Mouse (Mus musculus): ENCODE results near the gene Naa35. TPM values are rescaled to one million over a fixed set of nuclear protein-coding genes. Genes with fewer than 3 reads are reported as not detected.
"Not testable (repeated sequence)": the region's sequence is repeated elsewhere in the genome, so short reads cannot be mapped to it uniquely, and the experiment has no call there.

The Naa35 gene
- total RNA-seq, 2 experiments from 2014 or later: 24.8 to 28.6 TPM

GRCm38 (mm10) chr13:59572549-59572948, 12.5 kb upstream of the Naa35 start:
- peak; percentile 20 for DNase-seq (ENCODE audit: low spot score)

- no peak for DNase-seq (ENCODE audit: low spot score)
These were observed 4.1 kb upstream of the Naa35 start for GRCm38 (mm10) chr13:59580954-59581353.

- peak; percentile 23 for DNase-seq (ENCODE audit: low spot score)
These were observed 578 bp upstream of the Naa35 start for GRCm38 (mm10) chr13:59584481-59584880.

DNA sequence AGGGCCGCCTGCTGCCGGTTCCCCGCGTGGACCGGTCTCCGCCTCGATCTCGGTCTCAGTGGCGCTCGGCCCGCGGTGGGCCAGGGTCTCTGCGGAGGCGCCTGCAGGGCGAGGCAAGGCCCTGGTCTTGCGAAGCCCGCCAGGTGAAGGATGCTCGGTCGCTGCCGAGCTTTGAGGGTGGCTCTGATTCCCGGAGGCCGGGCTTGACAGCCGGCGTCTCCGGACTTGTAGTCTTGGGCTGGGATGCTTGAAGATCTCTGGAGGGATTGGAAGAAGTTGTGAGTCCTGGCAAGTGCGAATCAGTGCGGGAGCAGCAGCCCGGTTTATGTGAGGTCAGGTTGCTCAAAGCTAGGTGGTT, 568 bp downstream of the Naa35 start:
- DNase-seq (ENCODE audit: low spot score): no peak

- DNase-seq (ENCODE audit: low spot score): no peak
These were observed 2.1 kb downstream of the Naa35 start for GRCm38 (mm10) chr13:59587201-59587600.

GRCm38 (mm10) chr13:59589672-59590071, 4.6 kb downstream of the Naa35 start:
- DNase-seq (ENCODE audit: low spot score): no peak

- DNase-seq (ENCODE audit: low spot score): no peak
These were observed 5.6 kb downstream of the Naa35 start for GRCm38 (mm10) chr13:59590691-59591090.

- not testable (repeated sequence) for DNase-seq (ENCODE audit: low spot score)
These were observed 7.0 kb downstream of the Naa35 start for GRCm38 (mm10) chr13:59592058-59592457.

GRCm38 (mm10) chr13:59592630-59593029, 7.6 kb downstream of the Naa35 start:
- no peak for DNase-seq (ENCODE audit: low spot score)

DNA sequence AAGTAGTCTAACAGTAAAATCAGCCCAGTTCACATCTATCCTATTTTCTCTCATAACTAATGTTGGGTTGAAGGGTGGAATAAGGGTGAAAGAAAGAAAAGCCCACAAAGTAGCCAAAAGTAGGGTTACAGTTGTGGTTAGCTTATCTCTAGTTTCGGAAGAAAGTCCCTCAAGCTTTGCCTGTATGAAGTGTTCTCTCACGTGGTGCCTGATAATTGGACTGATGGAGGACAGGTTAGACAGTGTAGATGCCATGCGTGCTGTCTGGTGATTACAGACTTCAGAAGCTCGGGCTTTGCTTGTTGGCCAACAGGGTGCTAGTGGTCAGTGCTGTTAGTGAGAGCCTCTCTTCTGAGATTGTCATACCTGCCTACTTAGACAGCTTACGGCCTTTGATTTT, 18.0 kb downstream of the Naa35 start:
- DNase-seq (ENCODE audit: low spot score): no peak

- no peak for DNase-seq (ENCODE audit: low spot score)
These were observed 19.5 kb downstream of the Naa35 start for GRCm38 (mm10) chr13:59604511-59604910.

DNA sequence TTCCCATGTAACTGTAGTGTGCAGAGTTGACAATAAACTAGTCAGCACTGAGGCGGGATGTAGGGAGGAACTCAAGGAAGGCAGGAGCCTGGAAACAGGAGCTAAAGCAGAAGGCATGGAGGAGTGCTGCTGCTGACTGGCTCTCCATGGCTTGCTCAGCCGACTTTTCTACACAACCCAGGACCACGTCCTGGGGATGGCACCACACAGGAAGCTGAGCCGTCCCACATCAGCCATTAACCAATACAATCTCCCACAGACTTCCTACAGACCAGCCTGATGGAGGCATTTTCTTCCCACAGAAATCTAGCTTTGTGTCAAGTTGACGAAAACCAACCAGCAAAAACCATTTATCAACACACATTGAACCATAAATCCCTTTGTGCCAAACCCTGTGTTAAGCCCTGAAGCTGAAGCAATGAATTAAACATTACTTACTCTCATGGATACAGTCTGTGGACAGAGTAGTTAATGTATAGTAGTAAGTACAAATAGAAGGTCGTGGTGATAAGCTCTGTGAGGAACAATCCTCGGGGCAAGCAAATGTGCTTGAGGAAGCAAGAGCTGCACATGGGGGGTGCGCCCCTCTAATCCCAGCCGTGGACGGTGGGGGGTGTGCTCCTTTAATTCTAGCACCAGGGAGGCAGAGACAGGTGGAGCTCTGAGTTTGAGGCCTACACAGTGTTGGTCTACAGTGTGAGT, 20.3 kb downstream of the Naa35 start:
- no peak for DNase-seq (ENCODE audit: low spot score)

GRCm38 (mm10) chr13:59609885-59610284, 24.8 kb downstream of the Naa35 start:
- no peak for DNase-seq (ENCODE audit: low spot score)

DNA sequence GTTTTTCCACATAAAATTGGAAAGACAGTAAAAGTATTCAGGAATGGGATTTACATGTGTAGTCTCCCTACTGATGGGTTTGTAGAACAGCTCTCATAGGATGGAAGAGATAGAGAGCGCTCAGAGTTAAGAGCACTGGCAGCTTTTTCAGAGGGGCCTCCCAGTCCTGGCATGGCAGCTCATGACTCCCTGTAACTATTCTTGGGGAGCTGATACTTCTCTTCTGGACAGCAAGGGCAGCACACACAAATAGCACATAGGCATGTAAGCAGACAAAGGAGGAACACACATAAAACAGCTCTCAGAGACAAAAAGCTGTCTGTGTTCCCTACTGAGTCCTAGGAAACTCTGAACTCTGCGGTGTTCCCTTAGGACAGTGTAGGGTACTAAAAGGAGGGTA, 25.4 kb downstream of the Naa35 start:
- no peak for DNase-seq (ENCODE audit: low spot score)

- no peak for DNase-seq (ENCODE audit: low spot score)
These were observed 28.8 kb downstream of the Naa35 start for GRCm38 (mm10) chr13:59613868-59614267.

DNA sequence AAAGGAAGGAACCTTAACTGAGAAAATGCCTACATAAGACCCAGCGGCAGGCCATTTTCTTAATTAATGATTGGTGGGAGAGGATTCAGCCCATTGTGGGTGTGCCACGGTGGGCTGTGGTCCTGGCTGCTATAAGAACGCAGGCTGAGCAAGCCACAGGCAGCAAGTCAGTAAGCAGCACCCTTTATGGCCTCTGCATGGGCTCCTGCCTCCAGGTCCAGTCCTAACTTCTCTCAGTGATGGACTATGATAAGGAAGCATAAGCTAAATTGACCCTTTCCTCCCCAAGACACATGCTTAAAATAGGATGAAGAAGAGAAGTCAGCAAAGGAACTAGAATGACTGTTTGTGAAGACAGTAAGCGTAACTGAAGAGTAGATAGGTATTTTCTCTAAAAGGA, 30.1 kb downstream of the Naa35 start:
- no peak for DNase-seq (ENCODE audit: low spot score)

- no peak for DNase-seq (ENCODE audit: low spot score)
These were observed 30.5 kb downstream of the Naa35 start for GRCm38 (mm10) chr13:59615554-59615953.

- DNase-seq (ENCODE audit: low spot score): no peak
These were observed 33.4 kb downstream of the Naa35 start for GRCm38 (mm10) chr13:59618463-59618862.

GRCm38 (mm10) chr13:59621643-59622489, 36.8 kb downstream of the Naa35 start:
- no peak for DNase-seq (ENCODE audit: low spot score)

DNA sequence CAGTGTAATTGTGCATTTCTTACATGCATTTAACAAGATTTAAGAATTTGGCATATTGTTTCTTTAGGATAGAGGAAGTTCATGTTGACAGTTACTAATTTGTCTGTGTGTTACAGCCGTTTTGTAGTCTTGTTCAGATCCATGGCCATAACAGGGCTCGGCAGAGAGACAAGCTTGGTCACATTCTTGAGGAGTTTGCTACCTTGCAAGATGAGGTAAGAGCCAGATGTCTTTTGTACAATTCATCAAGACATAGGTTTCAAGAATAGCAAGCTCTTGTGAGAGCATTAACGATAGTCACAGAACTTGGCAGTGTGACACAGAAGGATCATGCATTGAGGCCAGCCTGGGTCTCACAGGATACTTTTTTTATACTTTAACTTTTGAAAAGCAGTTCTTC, 39.3 kb downstream of the Naa35 start:
- no peak for DNase-seq (ENCODE audit: low spot score)

GRCm38 (mm10) chr13:59624903-59625302, 39.8 kb downstream of the Naa35 start:
- peak; percentile 70 for DNase-seq (ENCODE audit: low spot score)

DNA sequence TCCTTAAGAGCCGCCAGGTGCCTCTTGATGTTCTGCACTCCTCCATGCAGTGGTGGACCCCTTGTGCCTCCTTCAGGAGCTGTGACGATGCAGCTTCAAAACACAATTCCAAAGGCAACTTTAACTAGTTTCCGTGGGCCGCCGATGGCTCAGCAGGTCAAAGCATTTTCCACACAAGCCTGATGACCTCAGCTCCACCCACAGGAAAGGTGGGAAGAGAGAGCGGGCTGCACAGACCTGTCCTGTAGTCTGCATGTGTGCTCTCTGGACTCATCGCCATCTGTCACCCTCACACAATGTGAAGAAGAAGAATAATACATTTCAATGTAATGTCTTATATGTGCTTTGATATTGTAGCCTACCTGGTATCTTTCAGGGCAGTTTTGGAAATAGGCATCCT, 41.7 kb downstream of the Naa35 start:
- no peak for DNase-seq (ENCODE audit: low spot score)

DNA sequence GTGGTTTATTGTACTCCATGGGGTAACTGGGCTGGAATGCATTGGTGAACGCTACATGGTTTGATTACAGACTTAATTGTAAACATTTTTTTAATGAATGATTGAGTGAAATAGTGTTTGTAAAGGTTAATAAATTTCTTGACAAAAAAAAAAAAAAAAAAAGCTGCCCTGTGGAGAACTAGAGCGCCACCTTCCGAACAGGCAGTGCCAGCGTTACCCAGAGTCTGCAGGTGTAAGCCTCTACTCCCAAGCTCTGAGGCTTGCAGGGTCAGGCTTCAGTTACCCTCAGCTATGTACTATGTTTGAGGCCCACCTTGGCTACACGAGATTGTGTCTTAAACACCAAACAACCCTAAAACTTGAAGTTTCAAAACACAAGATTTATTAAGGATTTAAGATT, 49.6 kb downstream of the Naa35 start:
- no peak for DNase-seq (ENCODE audit: low spot score)

Data from gastrocnemius, adult 18-20 months (tissue).